Mouse (Mus musculus): ENCODE results near the gene Bad. TPM values are rescaled to one million over a fixed set of nuclear protein-coding genes. Genes with fewer than 3 reads are reported as not detected.

Gene Bad
- polyA plus RNA-seq, 1 experiment from 2014 or later: 70.1 TPM

- no peaks in the 10 kb centered on the region for H3K27me3 ChIP-seq (replicated peaks; ENCODE audit: control insufficient read depth, insufficient read depth, low read length)
- H3K4me2 ChIP-seq (replicated peaks; ENCODE audit: low read depth): peak overlapping the region; percentile 83
- no peaks in the 10 kb centered on the region for H3K9me3 ChIP-seq (ENCODE audit: control insufficient read depth)
- H3K4me1 ChIP-seq (replicated peaks; ENCODE audit: control insufficient read depth, insufficient read depth, low read length): peaks cover 17% of the 10 kb centered on the region
- peak overlapping the region; percentile 95 for H3K27ac ChIP-seq (ENCODE audit: low read depth, low read length)
- WGBS: 5% methylated on average over 15 of the region's 15 CpGs
- peaks cover 31% of the 10 kb centered on the region for H3K36me3 ChIP-seq (ENCODE audit: control insufficient read depth, insufficient read depth)
- H3K9ac ChIP-seq (ENCODE audit: low read depth, low read length): peak overlapping the region; percentile 88
- TF ChIP-seq CTCF (IDR thresholded peaks at IDR 0.05; ENCODE audit: low read depth): no peak
- peak; percentile 90 for ATAC-seq
- H3K4me3 ChIP-seq (ENCODE audit: low read depth, low read length): peak overlapping the region; percentile 82
Measured at GRCm38 (mm10) chr19:6968491-6969271, 27.0 kb downstream of the Bad start.

- TF ChIP-seq CTCF (IDR thresholded peaks at IDR 0.05; ENCODE audit: low read depth): no peak
- H3K27me3 ChIP-seq (replicated peaks; ENCODE audit: control insufficient read depth, insufficient read depth, low read length): no peaks in the 10 kb centered on the region
- H3K9ac ChIP-seq (ENCODE audit: low read depth, low read length): peak overlapping the region; percentile 88
- peaks cover 25% of the 10 kb centered on the region for H3K36me3 ChIP-seq (ENCODE audit: control insufficient read depth, insufficient read depth)
- H3K27ac ChIP-seq (ENCODE audit: low read depth, low read length): peak overlapping the region; percentile 95
- H3K4me1 ChIP-seq (replicated peaks; ENCODE audit: control insufficient read depth, insufficient read depth, low read length): peaks cover 17% of the 10 kb centered on the region
- no peaks in the 10 kb centered on the region for H3K9me3 ChIP-seq (ENCODE audit: control insufficient read depth)
- H3K4me2 ChIP-seq (replicated peaks; ENCODE audit: low read depth): peak overlapping the region; percentile 83
- peak overlapping the region; percentile 82 for H3K4me3 ChIP-seq (ENCODE audit: low read depth, low read length)
- no peak for ATAC-seq
- WGBS: under 1% methylated on average over 20 of the region's 20 CpGs
Measured at GRCm38 (mm10) chr19:6969291-6969664, 27.6 kb downstream of the Bad start.

- under 1% methylated on average over 55 of the region's 55 CpGs for WGBS
- Histone ChIP-seq H3K4me3 (ENCODE audit: low read depth, low read length) (peak overlapping the region; percentile 82), H3K4me2 (replicated peaks; ENCODE audit: low read depth) (peak overlapping the region; percentile 83), H3K4me1 (replicated peaks; ENCODE audit: control insufficient read depth, insufficient read depth, low read length) (peaks cover 17% of the 10 kb centered on the region), H3K9me3 (ENCODE audit: control insufficient read depth) (no peaks in the 10 kb centered on the region), H3K36me3 (ENCODE audit: control insufficient read depth, insufficient read depth) (peaks cover 19% of the 10 kb centered on the region), H3K27ac (ENCODE audit: low read depth, low read length) (peak overlapping the region; percentile 95), H3K9ac (ENCODE audit: low read depth, low read length) (peak overlapping the region; percentile 88), H3K27me3 (replicated peaks; ENCODE audit: control insufficient read depth, insufficient read depth, low read length) (no peaks in the 10 kb centered on the region)
- TF ChIP-seq CTCF (IDR thresholded peaks at IDR 0.05; ENCODE audit: low read depth): peak; percentile 78
- peak; percentile 58 for ATAC-seq
Measured at GRCm38 (mm10) chr19:6969665-6970381, 28.2 kb downstream of the Bad start.

GRCm38 (mm10) chr19:6970460-6971085 lies 28.9 kb downstream of the Bad start:
- WGBS: 14% methylated on average over 11 of the region's 11 CpGs
- Histone ChIP-seq H3K9me3 (ENCODE audit: control insufficient read depth) (no peaks in the 10 kb centered on the region), H3K4me1 (replicated peaks; ENCODE audit: control insufficient read depth, insufficient read depth, low read length) (peaks cover 14% of the 10 kb centered on the region), H3K27me3 (replicated peaks; ENCODE audit: control insufficient read depth, insufficient read depth, low read length) (no peaks in the 10 kb centered on the region), H3K4me3 (ENCODE audit: low read depth, low read length) (peak overlapping the region; percentile 82), H3K36me3 (ENCODE audit: control insufficient read depth, insufficient read depth) (peaks cover 12% of the 10 kb centered on the region), H3K4me2 (replicated peaks; ENCODE audit: low read depth) (peak overlapping the region; percentile 83), H3K9ac (ENCODE audit: low read depth, low read length) (peak overlapping the region; percentile 88), H3K27ac (ENCODE audit: low read depth, low read length) (peak overlapping the region; percentile 64)
- no peak for TF ChIP-seq CTCF (IDR thresholded peaks at IDR 0.05; ENCODE audit: low read depth)
- no peak for ATAC-seq

- Histone ChIP-seq H3K4me3 (ENCODE audit: low read depth, low read length) (no peak overlapping the region), H3K9me3 (ENCODE audit: control insufficient read depth) (no peaks in the 10 kb centered on the region), H3K27me3 (replicated peaks; ENCODE audit: control insufficient read depth, insufficient read depth, low read length) (no peaks in the 10 kb centered on the region), H3K4me1 (replicated peaks; ENCODE audit: control insufficient read depth, insufficient read depth, low read length) (peaks cover 14% of the 10 kb centered on the region), H3K9ac (ENCODE audit: low read depth, low read length) (no peak overlapping the region), H3K36me3 (ENCODE audit: control insufficient read depth, insufficient read depth) (peaks cover 3% of the 10 kb centered on the region; the same call in 1 of the 2 replicates), H3K27ac (ENCODE audit: low read depth, low read length) (no peak overlapping the region), H3K4me2 (replicated peaks; ENCODE audit: low read depth) (no peak overlapping the region; the same call in 1 of the 2 replicates)
- TF ChIP-seq CTCF (IDR thresholded peaks at IDR 0.05; ENCODE audit: low read depth): no peak
- 22% methylated on average over 6 of the region's 6 CpGs for WGBS
- ATAC-seq: no peak
Measured at GRCm38 (mm10) chr19:6971644-6972043, 30.0 kb downstream of the Bad start.

All from intestine, postnatal 0 days (tissue).